Mouse (Mus musculus) small intestine, adult 2 months (tissue): ENCODE results near the gene Rraga.

Source experiments
- CTCF ChIP-seq: fragments of 200-500 bp; IDR thresholded peaks from 2 replicates; pipeline ENCODE4 v1.5.1; 2012; ENCODE audit warnings: low read depth, mild to moderate bottlenecking, control low read depth, inconsistent platforms, low read length, moderate library complexity, mixed read lengths; ENCODE audit not compliant: insufficient replicate concordance, insufficient read length; ENCODE audit errors: extremely low read depth
- POLR2A ChIP-seq: fragments of 200-500 bp; IDR thresholded peaks from 2 replicates; pipeline ENCODE4 v1.6.1; 2012; ENCODE audit warnings: low read depth, mild to moderate bottlenecking, control low read depth, inconsistent platforms, low read length, moderate library complexity

GRCm38 (mm10) chr4:86561061-86561460 lies 14.4 kb upstream of the Rraga start:
- no peak for TF ChIP-seq CTCF
- TF ChIP-seq POLR2A = no peak
